Comparison of ENCODE assay signal across 24 mouse cellular contexts in the genomic region with DNA sequence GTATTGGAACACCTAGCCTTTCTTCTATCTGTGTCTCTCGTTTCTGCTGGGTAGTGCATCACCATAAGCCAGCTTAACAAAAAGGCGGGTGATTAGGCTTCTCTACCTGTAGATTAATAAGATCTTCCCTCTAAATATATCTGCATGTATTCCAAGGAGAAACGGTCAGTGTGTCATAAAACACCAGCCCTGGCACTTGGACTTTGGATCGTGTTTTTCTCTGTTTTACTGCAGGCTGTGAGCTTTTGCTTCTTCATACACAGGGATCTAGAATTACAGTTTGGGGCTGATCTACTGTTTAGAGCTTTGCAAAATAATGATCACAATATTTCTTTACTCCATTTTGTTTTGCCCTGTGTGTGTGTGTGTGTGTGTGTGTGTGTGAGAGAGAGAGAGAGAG.
A peak's percentile ranks its signal among the peaks of the same experiment; 100 is the strongest.
DNase-seq lines count a peak whose midpoint lies in the region; ATAC-seq and TF ChIP-seq lines count a peak whose summit lies in the region.
"Had no signal": no experiment of that assay in that cellular context is flagged by ENCODE, and none has a peak within 500 bp of the region (broad histone marks: within the 10 kb centered on the region; RNA-seq: fewer than 3 reads in every experiment).

No protein-coding gene starts in this region.

- peak overlapping the region; percentile 83 for H3K27ac ChIP-seq in gastrocnemius, adult 2 months
- peak overlapping the region; percentile 95 for H3K27ac ChIP-seq in kidney, embryonic 15.5 days
- peak overlapping the region; percentile 88 for H3K27ac ChIP-seq in midbrain, embryonic 10.5 days (replicated peaks)
- no peak overlapping the region for H3K27ac ChIP-seq in midbrain, embryonic 13.5 days
- H3K27ac ChIP-seq: liver, embryonic 14.5 days; lung, embryonic 15.5 days; macrophage; neural tube, embryonic 15.5 days had no signal

- H3K36me3 ChIP-seq in kidney, embryonic 15.5 days, result no peaks in the 10 kb centered on the region
- no peaks in the 10 kb centered on the region for H3K36me3 ChIP-seq in midbrain, embryonic 10.5 days
- H3K36me3 ChIP-seq in midbrain, embryonic 13.5 days, result no peaks in the 10 kb centered on the region
- H3K36me3 ChIP-seq: heart, embryonic 12.5 days; limb, embryonic 10.5 days; lung, embryonic 15.5 days; neural tube, embryonic 15.5 days had no signal

- 52% methylated on average over 4 of the region's 4 CpGs for WGBS in kidney, embryonic 15.5 days
- WGBS in midbrain, embryonic 10.5 days, result 75% methylated on average over 4 of the region's 4 CpGs
- 68% methylated on average over 4 of the region's 4 CpGs for WGBS in midbrain, embryonic 13.5 days

- no peak for TF ChIP-seq CTCF in gastrocnemius, adult 2 months (IDR thresholded peaks at IDR 0.05)

- H3K9me3 ChIP-seq in kidney, embryonic 15.5 days (replicated peaks), result no peaks in the 10 kb centered on the region
- H3K9me3 ChIP-seq in midbrain, embryonic 10.5 days (replicated peaks), result no peaks in the 10 kb centered on the region
- H3K9me3 ChIP-seq in midbrain, embryonic 13.5 days, result no peaks in the 10 kb centered on the region
- H3K9me3 ChIP-seq: heart, embryonic 12.5 days; limb, embryonic 10.5 days; lung, embryonic 15.5 days; neural tube, embryonic 15.5 days had no signal

- no peak for ATAC-seq in kidney, embryonic 15.5 days (replicated peaks; ENCODE audit: low FRiP score)
- ATAC-seq in midbrain, embryonic 13.5 days, result no peak
- ATAC-seq: forebrain, embryonic 16.5 days had no signal

- no peak overlapping the region for H3K4me3 ChIP-seq in gastrocnemius, adult 2 months
- no peak overlapping the region for H3K4me3 ChIP-seq in kidney, embryonic 15.5 days (replicated peaks)
- H3K4me3 ChIP-seq in midbrain, embryonic 10.5 days, result no peak overlapping the region
- no peak overlapping the region for H3K4me3 ChIP-seq in midbrain, embryonic 13.5 days (replicated peaks)
- H3K4me3 ChIP-seq: heart, embryonic 12.5 days; limb, embryonic 10.5 days; lung, embryonic 15.5 days; neural tube, embryonic 15.5 days had no signal

- intact Hi-C loops in gastrocnemius, adult 2 months (cut with DNase I), result no loop called here

- H3K4me1 ChIP-seq in kidney, embryonic 15.5 days, result peaks cover 97% of the 10 kb centered on the region
- peaks cover 96% of the 10 kb centered on the region for H3K4me1 ChIP-seq in midbrain, embryonic 10.5 days
- H3K4me1 ChIP-seq in midbrain, embryonic 13.5 days (replicated peaks), result peaks cover 75% of the 10 kb centered on the region

- no peaks in the 10 kb centered on the region for H3K27me3 ChIP-seq in kidney, embryonic 15.5 days
- no peaks in the 10 kb centered on the region for H3K27me3 ChIP-seq in midbrain, embryonic 10.5 days (ENCODE audit: low read depth, poor library complexity, severe bottlenecking)
- no peaks in the 10 kb centered on the region; the same call in 1 of the 2 replicates for H3K27me3 ChIP-seq in midbrain, embryonic 13.5 days
- H3K27me3 ChIP-seq: heart, embryonic 12.5 days; lung, embryonic 15.5 days; neural tube, embryonic 15.5 days had no signal

- DNase-seq in gastrocnemius, adult 2 months, result no peak
- no peak for DNase-seq in gastrocnemius, adult 18-20 months (ENCODE audit: low spot score)
- no peak for DNase-seq in kidney, postnatal 14 days
- no peak for DNase-seq in midbrain, embryonic 10.5 days (ENCODE audit: low spot score)
- DNase-seq in thymus, postnatal 10 days (ENCODE audit: low spot score in 2 of 2), result no peak
- DNase-seq: adrenal gland, postnatal 14 days; cerebellum, adult 2 months; cerebellum, postnatal 36 days; gastrocnemius, postnatal 25 days; heart, adult 18-20 months; heart, postnatal 10 days; right cerebral cortex, adult 18-20 months; right cerebral cortex, postnatal 4 days; thymus, adult 18-20 months; thymus, postnatal 4 days had no signal

- no peak overlapping the region for H3K9ac ChIP-seq in kidney, embryonic 15.5 days
- no peak overlapping the region for H3K9ac ChIP-seq in midbrain, embryonic 13.5 days (replicated peaks)
- H3K9ac ChIP-seq: heart, embryonic 12.5 days; liver, embryonic 14.5 days; lung, embryonic 15.5 days; neural tube, embryonic 15.5 days had no signal

- H3K4me2 ChIP-seq in kidney, embryonic 15.5 days, result no peak overlapping the region
- no peak overlapping the region for H3K4me2 ChIP-seq in midbrain, embryonic 13.5 days (replicated peaks)
- H3K4me2 ChIP-seq: heart, embryonic 12.5 days; lung, embryonic 15.5 days; neural tube, embryonic 15.5 days had no signal
